Mouse (Mus musculus) testis, adult 2 months (tissue): ENCODE results near the gene Them7.

Experiments
- CTCF ChIP-seq: fragments of 200-500 bp; IDR thresholded peaks from 2 replicates; pipeline ENCODE4 v1.5.1; 2012; ENCODE audit warnings: low read depth, mild to moderate bottlenecking, inconsistent platforms, low read length, moderate library complexity; ENCODE audit not compliant: control insufficient read depth, insufficient read depth, insufficient replicate concordance
- POLR2A ChIP-seq: fragments of 200-500 bp; IDR thresholded peaks from 2 replicates; pipeline ENCODE4 v1.6.1; 2012; ENCODE audit warnings: low read depth, mild to moderate bottlenecking, inconsistent platforms, low read length, moderate library complexity; ENCODE audit not compliant: control insufficient read depth

GRCm38 (mm10) chr2:105370698-105371097, 146.6 kb downstream of the Them7 start:
- no peak for TF ChIP-seq CTCF
- TF ChIP-seq POLR2A, result no peak
